Mouse (Mus musculus): ENCODE results near the gene Tead2. TPM values are rescaled to one million over a fixed set of nuclear protein-coding genes. Genes with fewer than 3 reads are reported as not detected.

The Tead2 gene
- polyA plus RNA-seq, 1 experiment from 2014 or later = 123 TPM

DNA sequence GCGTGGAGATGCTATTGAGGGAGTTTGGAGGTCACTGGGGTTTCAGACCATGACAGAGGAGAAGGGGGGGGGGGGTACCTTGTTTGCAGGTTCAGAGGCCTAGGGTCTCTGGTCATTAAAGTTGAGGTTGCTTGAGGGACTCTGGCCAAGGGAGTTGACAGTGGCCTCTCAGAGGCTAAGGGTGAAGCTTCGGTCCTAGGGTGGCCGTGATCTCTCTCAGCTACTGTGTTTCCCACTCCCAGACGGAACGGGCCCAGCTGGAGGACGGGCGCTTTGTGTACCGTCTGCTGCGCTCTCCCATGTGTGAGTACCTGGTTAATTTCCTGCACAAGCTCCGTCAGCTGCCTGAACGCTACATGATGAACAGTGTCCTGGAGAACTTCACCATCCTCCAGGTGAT, 16.4 kb downstream of the Tead2 start:
- no peaks in the 10 kb centered on the region for H3K27me3 ChIP-seq (replicated peaks)
- WGBS = 82% methylated on average over 11 of the region's 11 CpGs
- H3K9me3 ChIP-seq = no peaks in the 10 kb centered on the region
- peaks cover 35% of the 10 kb centered on the region for H3K36me3 ChIP-seq
- H3K4me2 ChIP-seq = no peak overlapping the region
- no peak overlapping the region for H3K27ac ChIP-seq
- no peak overlapping the region for H3K4me3 ChIP-seq (replicated peaks)
- H3K4me1 ChIP-seq = peaks cover 27% of the 10 kb centered on the region
- no peak overlapping the region for H3K9ac ChIP-seq
- ATAC-seq (ENCODE audit: insufficient read depth, low FRiP score, low read depth) = no peak

DNA sequence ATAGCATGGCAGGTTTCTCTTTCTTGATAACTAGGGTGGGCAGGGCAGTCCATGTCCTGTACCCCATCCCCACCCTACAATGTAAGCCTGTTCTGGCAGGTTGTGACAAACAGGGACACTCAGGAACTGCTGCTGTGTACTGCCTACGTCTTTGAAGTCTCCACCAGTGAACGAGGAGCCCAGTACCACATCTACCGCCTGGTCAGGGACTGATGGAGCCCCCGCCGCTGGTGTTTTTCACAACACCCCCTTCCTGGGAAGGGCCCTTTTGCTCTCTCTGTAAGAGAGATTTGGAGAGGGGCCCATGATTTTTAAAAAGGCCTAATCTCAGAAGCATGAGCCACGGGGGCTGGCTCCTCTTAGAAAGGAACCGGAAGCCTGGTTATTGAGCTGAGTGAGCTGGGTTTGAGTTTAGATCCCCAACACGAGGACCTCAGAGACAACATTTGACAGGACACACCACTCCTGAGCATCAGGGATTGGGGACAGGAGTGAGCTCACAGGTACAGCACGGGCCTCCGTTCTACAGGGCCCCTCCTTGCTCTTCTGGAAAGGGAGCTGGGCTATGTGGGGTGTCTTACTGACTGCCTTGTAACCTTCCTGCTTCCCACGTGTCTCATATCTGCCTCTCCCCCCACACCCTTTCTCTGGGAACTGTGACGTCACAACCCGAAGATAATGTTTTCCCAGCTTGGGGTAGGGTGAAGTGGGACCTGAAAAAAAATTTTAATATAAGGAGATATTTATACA, 17.3 kb downstream of the Tead2 start:
- ATAC-seq (ENCODE audit: insufficient read depth, low FRiP score, low read depth) = no peak
- H3K4me1 ChIP-seq = peaks cover 27% of the 10 kb centered on the region
- 59% methylated on average over 13 of the region's 13 CpGs for WGBS
- no peaks in the 10 kb centered on the region for H3K27me3 ChIP-seq (replicated peaks)
- peaks cover 32% of the 10 kb centered on the region for H3K36me3 ChIP-seq
- no peak overlapping the region for H3K27ac ChIP-seq
- H3K9ac ChIP-seq = no peak overlapping the region
- H3K4me3 ChIP-seq (replicated peaks) = no peak overlapping the region
- H3K4me2 ChIP-seq = no peak overlapping the region
- no peaks in the 10 kb centered on the region for H3K9me3 ChIP-seq

DNA sequence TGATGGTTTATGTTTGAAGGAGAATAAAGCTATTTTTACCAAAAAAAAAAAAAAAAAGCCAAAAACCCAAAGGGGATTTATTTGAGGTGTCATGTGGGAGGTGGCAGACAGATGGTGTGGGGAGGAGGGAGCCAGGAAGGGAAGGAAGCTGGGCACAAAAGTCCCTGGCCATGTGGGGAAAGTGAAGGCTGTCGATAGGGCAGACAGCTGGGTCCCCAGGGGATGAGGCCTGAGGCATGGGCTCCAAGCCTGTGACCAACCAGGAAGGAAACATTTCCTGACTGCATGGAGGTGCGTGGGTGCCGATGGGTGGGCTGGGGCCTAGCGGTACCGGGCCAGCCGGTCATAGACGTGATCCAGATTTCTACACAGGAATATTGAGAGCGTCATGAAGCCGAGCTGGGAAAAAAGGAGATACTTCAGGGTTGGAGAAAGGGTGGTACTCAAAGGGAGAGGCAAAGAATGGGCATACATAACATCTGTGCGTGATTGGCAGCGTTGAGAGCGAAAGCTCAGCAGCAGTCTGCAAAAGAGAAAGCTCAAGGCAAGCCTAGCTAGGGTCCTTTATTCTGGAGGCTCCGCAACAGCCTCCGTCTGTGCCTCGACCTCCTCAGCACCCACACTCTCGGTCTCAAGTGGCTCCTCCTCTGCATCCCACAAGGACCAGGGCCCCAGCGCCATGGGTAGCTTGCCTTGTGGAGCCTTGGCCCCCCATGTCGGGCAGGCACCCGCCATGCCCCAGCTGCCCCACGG, 18.2 kb downstream of the Tead2 start:
- no peaks in the 10 kb centered on the region for H3K27me3 ChIP-seq (replicated peaks)
- peaks cover 24% of the 10 kb centered on the region for H3K36me3 ChIP-seq
- peak overlapping the region; percentile 54; the same call in 1 of the 2 replicates for H3K27ac ChIP-seq
- no peak overlapping the region for H3K9ac ChIP-seq
- H3K9me3 ChIP-seq = no peaks in the 10 kb centered on the region
- ATAC-seq (ENCODE audit: insufficient read depth, low FRiP score, low read depth) = no peak
- peaks cover 27% of the 10 kb centered on the region for H3K4me1 ChIP-seq
- peak overlapping the region; percentile 44 for H3K4me2 ChIP-seq
- 42% methylated on average over 20 of the region's 20 CpGs for WGBS
- H3K4me3 ChIP-seq (replicated peaks) = no peak overlapping the region; the same call in 1 of the 2 replicates

DNA sequence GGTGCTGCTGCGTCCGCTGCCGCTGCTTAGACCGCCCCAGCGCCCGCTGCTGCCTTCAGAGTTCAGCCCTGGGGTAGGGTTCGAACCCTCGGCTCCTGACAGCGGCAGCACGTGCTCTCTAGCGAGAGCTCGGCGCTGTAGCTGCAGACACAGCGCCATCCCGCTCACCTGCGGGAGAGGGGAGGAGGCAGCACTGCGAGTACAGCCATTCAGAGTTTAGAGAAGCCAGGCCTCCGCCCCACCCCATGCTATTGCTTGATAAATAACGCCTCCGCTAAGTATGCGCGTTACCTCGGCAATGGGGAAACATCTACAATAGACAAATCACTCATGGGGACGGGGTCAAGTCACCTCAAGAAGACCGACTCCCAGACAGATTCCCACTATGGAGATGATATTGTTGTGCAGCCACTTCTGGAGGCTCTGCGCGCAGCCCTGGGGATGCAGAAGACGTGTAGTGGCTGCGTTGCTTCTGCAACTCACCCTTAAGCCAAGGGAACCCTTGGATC, 18.8 kb downstream of the Tead2 start:
- H3K4me1 ChIP-seq = peaks cover 27% of the 10 kb centered on the region
- peak; percentile 17; the same call in 1 of the 2 replicates for ATAC-seq (ENCODE audit: insufficient read depth, low FRiP score, low read depth)
- peaks cover 18% of the 10 kb centered on the region for H3K36me3 ChIP-seq
- peak overlapping the region; percentile 54; the same call in 1 of the 2 replicates for H3K27ac ChIP-seq
- peaks cover 4% of the 10 kb centered on the region; the same call in 1 of the 2 replicates for H3K27me3 ChIP-seq (replicated peaks)
- no peaks in the 10 kb centered on the region for H3K9me3 ChIP-seq
- H3K4me3 ChIP-seq (replicated peaks) = peak overlapping the region; percentile 20
- WGBS = 17% methylated on average over 29 of the region's 29 CpGs
- peak overlapping the region; percentile 44 for H3K4me2 ChIP-seq
- no peak overlapping the region for H3K9ac ChIP-seq

DNA sequence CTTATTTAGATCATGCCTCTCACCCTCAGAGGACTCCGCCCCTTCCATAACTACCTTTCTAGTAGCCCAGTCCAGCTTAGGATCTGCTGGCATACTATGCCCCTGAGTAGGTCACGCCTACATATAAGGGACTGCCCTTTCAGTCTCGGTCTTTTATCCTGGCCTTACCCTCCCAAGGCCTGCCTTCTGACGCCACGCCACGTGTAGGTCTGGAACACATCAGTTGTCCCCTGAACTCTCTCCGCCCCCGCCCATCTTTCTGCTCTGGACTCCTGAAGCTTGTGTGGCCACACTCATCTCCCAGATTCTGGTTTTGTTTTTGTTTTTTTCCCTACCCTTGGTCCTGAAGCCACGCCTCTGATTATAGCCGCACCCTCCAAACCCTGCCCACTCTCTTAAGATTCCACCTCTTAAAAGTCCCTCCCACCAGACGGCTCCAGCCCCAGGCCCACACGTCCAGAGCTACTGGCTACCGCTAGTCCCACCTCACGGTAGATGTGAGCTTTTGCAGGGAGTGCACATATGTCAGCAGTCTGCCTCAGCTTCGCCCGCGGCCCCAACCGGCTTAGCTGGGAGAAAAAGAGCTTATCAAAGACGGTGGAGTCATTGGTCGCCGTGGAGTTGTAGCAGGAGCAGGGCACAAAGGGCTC, 19.5 kb downstream of the Tead2 start:
- H3K4me1 ChIP-seq = peaks cover 27% of the 10 kb centered on the region
- H3K9me3 ChIP-seq = no peaks in the 10 kb centered on the region
- 6% methylated on average over 21 of the region's 21 CpGs for WGBS
- H3K27ac ChIP-seq = peak overlapping the region; percentile 54; the same call in 1 of the 2 replicates
- H3K27me3 ChIP-seq (replicated peaks) = peaks cover 4% of the 10 kb centered on the region; the same call in 1 of the 2 replicates
- 0 out of 2 replicates have a peak overlapping the region, but pooled peaks have one; percentile 14 for H3K9ac ChIP-seq
- ATAC-seq (ENCODE audit: insufficient read depth, low FRiP score, low read depth) = peak; percentile 71
- H3K36me3 ChIP-seq = peaks cover 15% of the 10 kb centered on the region; the same call in 1 of the 2 replicates
- H3K4me2 ChIP-seq = peak overlapping the region; percentile 44
- peak overlapping the region; percentile 20 for H3K4me3 ChIP-seq (replicated peaks)

DNA sequence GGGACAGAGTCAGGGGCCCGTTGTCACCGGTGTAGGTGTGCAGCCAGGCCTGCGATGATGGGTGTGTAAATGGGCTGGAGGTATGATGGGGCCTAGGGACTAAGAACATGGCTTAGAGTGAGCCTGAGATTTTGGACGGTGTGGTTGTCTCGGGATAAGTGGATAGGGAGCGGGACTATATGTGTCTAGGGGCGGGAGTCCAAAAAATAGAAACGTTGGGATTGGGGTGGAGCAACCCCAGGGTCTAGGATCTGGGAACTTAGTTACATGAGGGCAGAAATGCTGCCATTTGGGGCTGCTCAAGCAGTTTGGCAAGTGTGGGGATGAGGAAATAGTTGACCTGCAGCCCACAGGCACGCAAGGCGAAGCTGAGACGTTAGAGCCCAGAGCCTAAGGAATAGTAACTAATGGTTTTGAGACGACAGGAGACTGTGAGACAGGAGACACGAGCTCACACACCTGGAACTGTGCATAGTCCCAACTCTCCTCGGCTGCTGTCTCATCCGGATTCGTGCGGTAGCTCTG, 20.2 kb downstream of the Tead2 start:
- Histone ChIP-seq H3K4me3 (replicated peaks) (peak overlapping the region; percentile 20), H3K4me2 (peak overlapping the region; percentile 44), H3K9ac (0 out of 2 replicates have a peak overlapping the region, but pooled peaks have one; percentile 14), H3K9me3 (no peaks in the 10 kb centered on the region), H3K4me1 (peaks cover 31% of the 10 kb centered on the region), H3K27me3 (replicated peaks) (peaks cover 4% of the 10 kb centered on the region; the same call in 1 of the 2 replicates), H3K27ac (no peak overlapping the region), H3K36me3 (peaks cover 15% of the 10 kb centered on the region; the same call in 1 of the 2 replicates)
- ATAC-seq (ENCODE audit: insufficient read depth, low FRiP score, low read depth) = 0 out of 2 replicates have a peak, but pooled peaks have one; percentile 9
- WGBS = 41% methylated on average over 17 of the region's 17 CpGs

DNA sequence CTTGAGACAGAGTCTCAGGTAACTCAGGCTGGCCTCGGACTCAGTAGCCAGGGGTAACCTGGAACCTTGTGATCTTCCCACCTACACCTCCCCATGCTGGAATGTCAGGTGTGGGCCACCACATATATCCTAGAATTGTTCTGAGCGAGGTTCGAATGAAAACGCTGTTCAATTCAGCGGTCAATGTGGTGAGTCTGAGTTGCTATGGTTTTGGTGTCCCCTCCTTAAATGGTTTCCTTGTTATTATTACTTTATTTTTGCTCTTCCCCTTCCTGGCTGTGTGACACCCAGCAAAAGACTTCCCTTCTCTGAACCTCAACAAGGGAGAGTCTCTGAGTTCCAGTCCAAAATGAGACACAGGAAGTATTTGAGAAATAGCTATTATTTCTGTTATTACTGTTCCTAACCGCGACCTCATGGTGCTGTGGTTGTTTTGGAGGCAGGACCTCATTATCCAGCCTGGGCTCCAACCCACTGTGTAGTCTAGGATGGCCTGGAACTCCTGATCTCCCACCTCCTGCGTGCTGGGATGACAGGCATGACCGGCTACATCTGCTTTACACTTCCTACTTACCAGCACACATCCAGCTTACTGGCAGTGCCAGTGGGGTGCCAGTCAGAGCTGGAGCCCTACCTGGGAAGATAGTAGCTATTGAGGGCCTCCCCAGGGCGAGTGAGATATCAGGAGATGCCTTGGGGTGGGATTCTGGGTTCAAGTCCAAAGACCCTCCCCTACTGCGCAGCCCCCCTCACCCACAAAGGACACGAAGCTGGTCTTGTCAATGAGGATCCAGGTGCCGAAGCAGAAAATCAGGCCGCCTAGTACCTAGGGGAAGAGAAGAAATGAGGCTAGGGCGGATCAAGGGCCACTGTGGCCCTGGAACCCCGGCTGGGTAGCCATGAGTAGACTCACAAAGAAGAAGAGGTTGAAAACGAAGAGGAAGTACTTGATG, 22.5 kb downstream of the Tead2 start:
- Histone ChIP-seq H3K9ac (no peak overlapping the region), H3K4me1 (peaks cover 32% of the 10 kb centered on the region), H3K4me2 (no peak overlapping the region; the same call in 1 of the 2 replicates), H3K9me3 (no peaks in the 10 kb centered on the region), H3K36me3 (no peaks in the 10 kb centered on the region), H3K4me3 (replicated peaks) (0 out of 2 replicates have a peak overlapping the region, but pooled peaks have one; percentile 1), H3K27me3 (replicated peaks) (peaks cover 4% of the 10 kb centered on the region; the same call in 1 of the 2 replicates), H3K27ac (0 out of 2 replicates have a peak overlapping the region, but pooled peaks have one; percentile 13)
- ATAC-seq (ENCODE audit: insufficient read depth, low FRiP score, low read depth) = no peak
- WGBS = 73% methylated on average over 17 of the region's 17 CpGs

DNA sequence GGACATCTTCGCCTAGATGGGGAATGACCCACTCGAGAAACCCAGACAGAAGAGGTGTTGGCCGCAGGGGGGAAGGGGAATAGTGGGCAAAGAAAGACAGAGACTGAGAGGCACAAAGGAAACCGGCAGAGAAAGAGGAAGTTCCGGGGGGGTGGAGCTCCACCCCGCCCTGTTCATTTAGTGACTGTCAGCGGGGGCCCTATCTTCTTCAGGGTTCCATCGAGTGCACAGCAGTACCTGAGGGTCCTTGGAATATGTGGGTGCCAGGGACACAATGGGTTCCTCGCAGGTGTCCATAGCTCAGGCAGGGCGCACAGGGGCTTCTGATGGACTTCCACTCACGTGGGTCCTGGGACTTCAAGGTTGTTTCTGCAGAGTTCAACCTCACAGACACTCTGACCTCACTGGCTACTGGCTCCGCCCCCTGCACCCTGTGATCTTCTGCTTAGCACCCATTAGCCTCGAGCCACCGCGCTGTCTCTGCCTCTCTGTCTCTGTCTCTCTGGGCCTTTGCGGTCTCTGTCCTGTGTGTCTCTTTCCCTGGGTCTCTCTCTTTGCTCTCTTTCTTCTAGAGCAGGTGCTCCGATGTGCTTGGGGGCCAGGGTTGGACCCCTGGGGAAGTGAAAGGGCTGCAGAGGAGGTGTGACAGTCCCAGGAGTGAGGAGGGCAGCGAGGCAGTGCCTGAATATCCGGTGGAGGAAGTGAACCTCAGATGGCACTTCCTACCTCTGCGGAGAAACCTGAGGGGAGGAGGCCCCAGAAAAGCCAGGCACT, 23.4 kb downstream of the Tead2 start, which contains the start of gene Cd37:
Gene Cd37, minus strand, starts transcription at position 393 of the 774 bp plus-strand sequence.
- ATAC-seq (ENCODE audit: insufficient read depth, low FRiP score, low read depth) = no peak
- 35% methylated on average over 20 of the region's 20 CpGs for WGBS
- Histone ChIP-seq H3K36me3 (no peaks in the 10 kb centered on the region), H3K9ac (no peak within 1 kb of the TSS), H3K4me2 (peak within 1 kb of the TSS; percentile 21; the same call in 1 of the 2 replicates), H3K4me3 (replicated peaks) (0 out of 2 replicates have a peak within 1 kb of the TSS, but pooled peaks have one; percentile 1), H3K4me1 (peaks cover 24% of the 10 kb centered on the region), H3K27ac (0 out of 2 replicates have a peak within 1 kb of the TSS, but pooled peaks have one; percentile 13), H3K9me3 (no peaks in the 10 kb centered on the region), H3K27me3 (replicated peaks) (peaks cover 4% of the 10 kb centered on the region; the same call in 1 of the 2 replicates)

DNA sequence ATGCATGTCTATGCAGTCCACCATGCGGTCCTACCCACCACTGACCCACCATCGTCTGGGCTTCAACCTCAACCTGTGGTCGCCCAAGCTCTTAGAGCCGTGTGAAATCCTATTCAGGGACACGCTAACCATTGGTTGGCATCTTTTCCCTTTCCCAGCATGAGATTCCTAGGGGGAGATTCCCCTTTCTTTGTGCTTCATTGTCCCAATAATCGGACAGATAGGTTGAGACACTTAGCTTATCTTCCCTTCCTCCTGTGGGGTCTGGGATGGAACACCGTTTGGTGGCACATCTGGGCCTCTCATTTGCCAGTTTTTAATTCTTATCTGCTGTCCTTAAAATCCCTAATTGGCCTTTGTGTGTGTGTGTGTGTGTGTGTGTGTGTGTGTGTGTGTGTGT, 24.6 kb downstream of the Tead2 start:
- ATAC-seq (ENCODE audit: insufficient read depth, low FRiP score, low read depth) = no peak
- no peak overlapping the region for H3K4me2 ChIP-seq
- peaks cover 13% of the 10 kb centered on the region for H3K4me1 ChIP-seq
- no peaks in the 10 kb centered on the region for H3K36me3 ChIP-seq
- H3K4me3 ChIP-seq (replicated peaks) = no peak overlapping the region
- H3K9me3 ChIP-seq = no peaks in the 10 kb centered on the region
- H3K27me3 ChIP-seq (replicated peaks) = peaks cover 4% of the 10 kb centered on the region; the same call in 1 of the 2 replicates
- 86% methylated on average over 7 of the region's 7 CpGs for WGBS
- H3K27ac ChIP-seq = no peak overlapping the region
- no peak overlapping the region for H3K9ac ChIP-seq

Data from stomach, embryonic 15.5 days (tissue).